Mouse (Mus musculus): ENCODE results near the gene Flt3. TPM values are rescaled to one million over a fixed set of nuclear protein-coding genes. Genes with fewer than 3 reads are reported as not detected.

The Flt3 gene
- polyA plus RNA-seq, 1 experiment from 2014 or later = 1.2 TPM

- Histone ChIP-seq H3K27ac (ENCODE audit: low read length) (no peak overlapping the region), H3K9ac (ENCODE audit: low read depth, low read length) (no peak overlapping the region), H3K4me2 (ENCODE audit: low read length) (no peak overlapping the region), H3K4me3 (ENCODE audit: low read depth, low read length) (no peak overlapping the region), H3K36me3 (ENCODE audit: control insufficient read depth, insufficient read depth, low read length) (no peaks in the 10 kb centered on the region), H3K9me3 (replicated peaks; ENCODE audit: control insufficient read depth, low read length, poor library complexity, severe bottlenecking) (no peaks in the 10 kb centered on the region), H3K4me1 (ENCODE audit: control insufficient read depth, insufficient read depth, low read length) (no peaks in the 10 kb centered on the region), H3K27me3 (ENCODE audit: control insufficient read depth, insufficient read depth, low read depth, low read length) (no peaks in the 10 kb centered on the region)
- WGBS = 91% methylated on average over 8 of the region's 8 CpGs
- ATAC-seq = no peak
These were observed 48.4 kb downstream of the Flt3 start for GRCm38 (mm10) chr5:147351931-147352330.

- no peaks in the 10 kb centered on the region for H3K4me1 ChIP-seq (ENCODE audit: control insufficient read depth, insufficient read depth, low read length)
- no peaks in the 10 kb centered on the region for H3K9me3 ChIP-seq (replicated peaks; ENCODE audit: control insufficient read depth, low read length, poor library complexity, severe bottlenecking)
- no peaks in the 10 kb centered on the region for H3K36me3 ChIP-seq (ENCODE audit: control insufficient read depth, insufficient read depth, low read length)
- no peak for ATAC-seq
- WGBS = 76% methylated on average over 1 of the region's 1 CpGs
- no peak overlapping the region for H3K27ac ChIP-seq (ENCODE audit: low read length)
- no peak overlapping the region for H3K4me2 ChIP-seq (ENCODE audit: low read length)
- H3K4me3 ChIP-seq (ENCODE audit: low read depth, low read length) = no peak overlapping the region
- no peaks in the 10 kb centered on the region for H3K27me3 ChIP-seq (ENCODE audit: control insufficient read depth, insufficient read depth, low read depth, low read length)
- H3K9ac ChIP-seq (ENCODE audit: low read depth, low read length) = no peak overlapping the region
These were observed 54.3 kb downstream of the Flt3 start for GRCm38 (mm10) chr5:147345981-147346380.

DNA sequence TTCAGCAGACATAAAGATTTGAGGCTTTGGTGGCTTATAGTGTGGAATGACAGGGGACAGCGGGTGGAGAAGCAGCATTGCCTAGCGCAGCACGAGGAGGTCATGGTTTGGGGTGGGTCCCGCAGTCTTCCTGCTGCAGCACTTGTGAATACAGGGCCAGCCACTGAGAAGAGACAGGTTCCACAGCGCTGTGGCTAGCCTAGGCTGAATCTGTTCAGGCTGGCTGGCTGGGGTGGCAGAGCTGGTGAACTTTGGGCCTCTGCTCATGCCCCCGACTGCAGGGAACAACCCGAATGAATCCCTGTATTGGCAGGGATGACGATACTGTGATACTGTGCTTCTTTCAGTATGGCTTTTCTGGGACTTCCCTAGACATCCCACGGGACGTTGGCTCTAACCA is 56.4 kb downstream of the Flt3 start:
- Histone ChIP-seq H3K4me3 (ENCODE audit: low read depth, low read length) (no peak overlapping the region), H3K9me3 (replicated peaks; ENCODE audit: control insufficient read depth, low read length, poor library complexity, severe bottlenecking) (no peaks in the 10 kb centered on the region), H3K4me1 (ENCODE audit: control insufficient read depth, insufficient read depth, low read length) (no peaks in the 10 kb centered on the region), H3K9ac (ENCODE audit: low read depth, low read length) (no peak overlapping the region), H3K4me2 (ENCODE audit: low read length) (no peak overlapping the region), H3K27me3 (ENCODE audit: control insufficient read depth, insufficient read depth, low read depth, low read length) (no peaks in the 10 kb centered on the region), H3K36me3 (ENCODE audit: control insufficient read depth, insufficient read depth, low read length) (no peaks in the 10 kb centered on the region), H3K27ac (ENCODE audit: low read length) (no peak overlapping the region)
- WGBS = 90% methylated on average over 10 of the region's 10 CpGs
- ATAC-seq = no peak

DNA sequence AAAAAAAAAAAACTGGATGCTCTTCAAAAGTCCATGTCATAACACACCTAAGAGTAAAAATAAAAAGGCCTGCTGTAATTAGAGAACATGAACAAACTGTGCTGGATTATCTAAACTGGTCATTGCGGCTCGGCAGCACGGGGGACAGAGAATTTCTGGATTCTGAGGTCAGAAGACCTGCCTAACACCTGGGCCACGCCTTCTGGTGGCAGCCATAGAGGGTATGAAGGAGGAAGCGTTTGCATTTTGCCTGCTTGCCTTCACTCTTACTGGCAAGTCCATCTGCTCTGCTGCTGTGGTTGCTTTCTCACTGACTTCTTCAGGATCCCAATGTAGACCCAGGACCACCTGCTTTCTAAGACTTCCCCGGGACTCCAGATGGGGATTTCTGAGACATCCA is 57.4 kb downstream of the Flt3 start:
- 89% methylated on average over 6 of the region's 6 CpGs for WGBS
- H3K4me1 ChIP-seq (ENCODE audit: control insufficient read depth, insufficient read depth, low read length) = no peaks in the 10 kb centered on the region
- no peaks in the 10 kb centered on the region for H3K9me3 ChIP-seq (replicated peaks; ENCODE audit: control insufficient read depth, low read length, poor library complexity, severe bottlenecking)
- no peak for ATAC-seq
- H3K27me3 ChIP-seq (ENCODE audit: control insufficient read depth, insufficient read depth, low read depth, low read length) = no peaks in the 10 kb centered on the region
- H3K27ac ChIP-seq (ENCODE audit: low read length) = no peak overlapping the region
- no peak overlapping the region for H3K9ac ChIP-seq (ENCODE audit: low read depth, low read length)
- H3K4me3 ChIP-seq (ENCODE audit: low read depth, low read length) = no peak overlapping the region
- no peak overlapping the region for H3K4me2 ChIP-seq (ENCODE audit: low read length)
- no peaks in the 10 kb centered on the region for H3K36me3 ChIP-seq (ENCODE audit: control insufficient read depth, insufficient read depth, low read length)

GRCm38 (mm10) chr5:147340741-147341414 is 59.4 kb downstream of the Flt3 start:
- no peak for ATAC-seq
- 80% methylated on average over 13 of the region's 13 CpGs for WGBS
- Histone ChIP-seq H3K9me3 (replicated peaks; ENCODE audit: control insufficient read depth, low read length, poor library complexity, severe bottlenecking) (no peaks in the 10 kb centered on the region), H3K36me3 (ENCODE audit: control insufficient read depth, insufficient read depth, low read length) (no peaks in the 10 kb centered on the region), H3K4me2 (ENCODE audit: low read length) (no peak overlapping the region), H3K9ac (ENCODE audit: low read depth, low read length) (no peak overlapping the region), H3K27me3 (ENCODE audit: control insufficient read depth, insufficient read depth, low read depth, low read length) (no peaks in the 10 kb centered on the region), H3K27ac (ENCODE audit: low read length) (no peak overlapping the region), H3K4me3 (ENCODE audit: low read depth, low read length) (no peak overlapping the region), H3K4me1 (ENCODE audit: control insufficient read depth, insufficient read depth, low read length) (no peaks in the 10 kb centered on the region)

- Histone ChIP-seq H3K27me3 (ENCODE audit: control insufficient read depth, insufficient read depth, low read depth, low read length) (no peaks in the 10 kb centered on the region), H3K4me1 (ENCODE audit: control insufficient read depth, insufficient read depth, low read length) (no peaks in the 10 kb centered on the region), H3K9me3 (replicated peaks; ENCODE audit: control insufficient read depth, low read length, poor library complexity, severe bottlenecking) (no peaks in the 10 kb centered on the region), H3K9ac (ENCODE audit: low read depth, low read length) (no peak overlapping the region), H3K4me3 (ENCODE audit: low read depth, low read length) (no peak overlapping the region), H3K4me2 (ENCODE audit: low read length) (no peak overlapping the region), H3K27ac (ENCODE audit: low read length) (no peak overlapping the region), H3K36me3 (ENCODE audit: control insufficient read depth, insufficient read depth, low read length) (no peaks in the 10 kb centered on the region)
- WGBS = 84% methylated on average over 11 of the region's 11 CpGs
- ATAC-seq = no peak
These were observed 60.7 kb downstream of the Flt3 start for GRCm38 (mm10) chr5:147339560-147339959.

- Histone ChIP-seq H3K27me3 (ENCODE audit: control insufficient read depth, insufficient read depth, low read depth, low read length) (no peaks in the 10 kb centered on the region), H3K4me2 (ENCODE audit: low read length) (no peak overlapping the region), H3K27ac (ENCODE audit: low read length) (no peak overlapping the region), H3K4me3 (ENCODE audit: low read depth, low read length) (no peak overlapping the region), H3K9ac (ENCODE audit: low read depth, low read length) (no peak overlapping the region), H3K4me1 (ENCODE audit: control insufficient read depth, insufficient read depth, low read length) (no peaks in the 10 kb centered on the region), H3K36me3 (ENCODE audit: control insufficient read depth, insufficient read depth, low read length) (no peaks in the 10 kb centered on the region), H3K9me3 (replicated peaks; ENCODE audit: control insufficient read depth, low read length, poor library complexity, severe bottlenecking) (no peaks in the 10 kb centered on the region)
- no peak for ATAC-seq
- WGBS = 55% methylated on average over 9 of the region's 9 CpGs
These were observed 61.3 kb downstream of the Flt3 start for GRCm38 (mm10) chr5:147338967-147339366.

DNA sequence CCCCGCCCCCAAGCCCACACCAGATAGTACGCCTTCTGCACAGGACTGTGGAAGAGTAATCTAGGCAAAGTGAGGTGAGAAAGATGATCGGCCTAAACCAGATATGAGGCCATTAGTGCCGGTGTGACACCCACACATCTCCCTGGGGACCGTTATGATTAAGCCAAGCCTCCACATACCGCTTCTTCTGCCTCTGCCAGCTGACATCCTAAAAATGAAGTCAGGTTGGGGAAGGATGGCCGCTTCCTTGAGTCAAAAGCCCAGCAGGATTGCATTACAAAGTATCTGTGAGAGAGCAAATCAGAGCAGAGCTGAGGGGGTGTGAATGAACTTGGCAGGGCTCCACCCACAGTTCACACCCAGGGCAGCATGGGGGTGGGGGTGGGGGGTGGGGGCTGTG is 67.6 kb downstream of the Flt3 start:
- Histone ChIP-seq H3K9ac (ENCODE audit: low read depth, low read length) (no peak overlapping the region), H3K27me3 (ENCODE audit: control insufficient read depth, insufficient read depth, low read depth, low read length) (no peaks in the 10 kb centered on the region), H3K4me2 (ENCODE audit: low read length) (no peak overlapping the region), H3K4me3 (ENCODE audit: low read depth, low read length) (no peak overlapping the region), H3K9me3 (replicated peaks; ENCODE audit: control insufficient read depth, low read length, poor library complexity, severe bottlenecking) (no peaks in the 10 kb centered on the region), H3K36me3 (ENCODE audit: control insufficient read depth, insufficient read depth, low read length) (no peaks in the 10 kb centered on the region), H3K4me1 (ENCODE audit: control insufficient read depth, insufficient read depth, low read length) (no peaks in the 10 kb centered on the region), H3K27ac (ENCODE audit: low read length) (no peak overlapping the region)
- ATAC-seq = no peak
- 56% methylated on average over 7 of the region's 7 CpGs for whole genome bisulfite sequencing

GRCm38 (mm10) chr5:147331547-147331946 is 68.7 kb downstream of the Flt3 start:
- Histone ChIP-seq H3K4me3 (ENCODE audit: low read depth, low read length) (no peak overlapping the region), H3K27me3 (ENCODE audit: control insufficient read depth, insufficient read depth, low read depth, low read length) (no peaks in the 10 kb centered on the region), H3K4me1 (ENCODE audit: control insufficient read depth, insufficient read depth, low read length) (no peaks in the 10 kb centered on the region), H3K36me3 (ENCODE audit: control insufficient read depth, insufficient read depth, low read length) (no peaks in the 10 kb centered on the region), H3K27ac (ENCODE audit: low read length) (no peak overlapping the region), H3K9me3 (replicated peaks; ENCODE audit: control insufficient read depth, low read length, poor library complexity, severe bottlenecking) (no peaks in the 10 kb centered on the region), H3K4me2 (ENCODE audit: low read length) (no peak overlapping the region), H3K9ac (ENCODE audit: low read depth, low read length) (no peak overlapping the region)
- ATAC-seq = no peak
- WGBS = 39% methylated on average over 2 of the region's 2 CpGs

All from midbrain, embryonic 16.5 days (tissue).